Mouse (Mus musculus) CH12.LX (cell line): ENCODE data around the gene Sytl1. TPM values are rescaled to one million over a fixed set of nuclear protein-coding genes. Genes with fewer than 3 reads are reported as not detected.
A peak's percentile ranks its signal among the peaks of the same experiment; 100 is the strongest.

Experiments
- DNase-seq: peaks from one replicate; pipeline ENCODE4 v3.0.0-alpha.2; 2013; ENCODE audit errors: extremely low read depth
- H3K27ac ChIP-seq: 2 replicates; pipeline ENCODE4 v1.5.1; 2012; ENCODE audit warnings: low read depth, mild to moderate bottlenecking, control low read depth, moderate library complexity; ENCODE audit not compliant: insufficient read depth
- H3K27me3 ChIP-seq: replicated peaks from 2 replicates; pipeline ENCODE3; 2012; ENCODE audit warnings: inconsistent platforms
- H3K36me3 ChIP-seq, 2 experiments: replicated peaks in 1 of 2; 2 replicates each; pipeline versions ENCODE3 to v1.6.1; 2012; ENCODE audit warnings: inconsistent platforms in 1 of 2, low read length in 1 of 2, mild to moderate bottlenecking in 1 of 2, mixed read lengths in 1 of 2, moderate library complexity in 1 of 2; ENCODE audit not compliant: control insufficient read depth in 1 of 2, insufficient read depth in 1 of 2
- H3K4me1 ChIP-seq, 2 experiments: 2 replicates each; pipeline ENCODE4 v1.6.1; 2012; ENCODE audit warnings: inconsistent platforms in 1 of 2, moderate library complexity in 1 of 2; ENCODE audit not compliant: insufficient read depth in 2 of 2, control insufficient read depth in 1 of 2
- H3K4me2 ChIP-seq: 2 replicates; pipeline ENCODE4 v1.6.1; 2012; ENCODE audit warnings: low read depth, mild to moderate bottlenecking, control low read depth; ENCODE audit not compliant: poor library complexity, insufficient read depth, severe bottlenecking
- H3K4me3 ChIP-seq, 3 experiments: fragments of 150-350 bp in 1 of 3; sonication (generic) in 1 of 3; replicated peaks in 1 of 3; 2 replicates each; pipeline versions ENCODE3 to v1.5.1; 2011 to 2012; ENCODE audit warnings: low read depth in 2 of 3, low read length in 2 of 3, mild to moderate bottlenecking in 2 of 3, moderate library complexity in 2 of 3, control low read depth in 1 of 3, improper control_type of control experiment in 1 of 3, inconsistent platforms in 1 of 3, mixed read lengths in 1 of 3; ENCODE audit not compliant: poor library complexity in 1 of 3
- H3K79me2 ChIP-seq: replicated peaks from 2 replicates; pipeline ENCODE4 v1.6.1; 2012; ENCODE audit warnings: mild to moderate bottlenecking, moderate library complexity; ENCODE audit not compliant: control insufficient read depth, poor library complexity, insufficient read depth, severe bottlenecking; ENCODE audit errors: extremely low read depth
- H3K9ac ChIP-seq: 2 replicates; pipeline ENCODE4 v1.6.1; 2012; ENCODE audit warnings: low read depth, mild to moderate bottlenecking, control low read depth, moderate library complexity; ENCODE audit not compliant: insufficient read depth
- H3K9me3 ChIP-seq: replicated peaks from 2 replicates; pipeline ENCODE3; 2012; ENCODE audit warnings: low read length, inconsistent platforms, mixed read lengths
- BHLHE40 ChIP-seq: IDR thresholded peaks from 2 replicates; pipeline ENCODE4 v1.6.1; 2011; ENCODE audit warnings: mild to moderate bottlenecking, low read depth, low read length, improper control_type of control experiment
- CHD1 ChIP-seq: IDR thresholded peaks from 2 replicates; pipeline ENCODE4 v1.6.1; 2012; ENCODE audit warnings: low read depth, low read length, improper control_type of control experiment, inconsistent platforms
- CHD2 ChIP-seq: IDR thresholded peaks from 2 replicates; pipeline ENCODE4 v1.6.1; 2011; ENCODE audit warnings: low read length, improper control_type of control experiment
- CTCF ChIP-seq, 2 experiments: IDR thresholded peaks in 1 of 2; conservative IDR thresholded peaks in 1 of 2; 2 replicates each; pipeline ENCODE4 v1.5.1; 2011 to 2012; ENCODE audit warnings: low read depth in 2 of 2, low read length in 2 of 2, improper control_type of control experiment in 1 of 2, inconsistent platforms in 1 of 2, mild to moderate bottlenecking in 1 of 2, moderate library complexity in 1 of 2
- E2F4 ChIP-seq: IDR thresholded peaks from 2 replicates; pipeline ENCODE4 v1.6.1; 2011; ENCODE audit warnings: low read depth, low read length, improper control_type of control experiment; ENCODE audit not compliant: insufficient replicate concordance
- ELF1 ChIP-seq: IDR thresholded peaks from 2 replicates; pipeline ENCODE4 v1.6.1; 2014; ENCODE audit warnings: low read depth, mild to moderate bottlenecking, inconsistent platforms, low read length, improper control_type of control experiment
- EP300 ChIP-seq: IDR thresholded peaks from 2 replicates; pipeline ENCODE4 v1.6.1; 2011; ENCODE audit warnings: low read length, improper control_type of control experiment
- GABPA ChIP-seq: IDR thresholded peaks from 2 replicates; pipeline ENCODE4 v1.6.1; 2012; ENCODE audit warnings: low read depth, low read length, improper control_type of control experiment, inconsistent platforms; ENCODE audit not compliant: insufficient replicate concordance
- HCFC1 ChIP-seq: IDR thresholded peaks from 2 replicates; pipeline ENCODE4 v1.6.1; 2012; ENCODE audit warnings: low read depth, mild to moderate bottlenecking, inconsistent platforms, low read length, improper control_type of control experiment
- KAT2A ChIP-seq: IDR thresholded peaks from 2 replicates; pipeline ENCODE4 v1.6.1; 2012; ENCODE audit warnings: low read length, improper control_type of control experiment, inconsistent platforms; ENCODE audit not compliant: insufficient replicate concordance
- MAFK ChIP-seq: IDR thresholded peaks from 2 replicates; pipeline ENCODE4 v1.6.1; 2011; ENCODE audit warnings: low read length, improper control_type of control experiment; ENCODE audit not compliant: insufficient replicate concordance
- MAZ ChIP-seq: IDR thresholded peaks from 2 replicates; pipeline ENCODE4 v1.6.1; 2012; ENCODE audit warnings: low read depth, mild to moderate bottlenecking, inconsistent platforms, low read length, improper control_type of control experiment, moderate library complexity
- MEF2A ChIP-seq: IDR thresholded peaks from 2 replicates; pipeline ENCODE4 v1.6.1; 2014; ENCODE audit warnings: low read depth, mild to moderate bottlenecking, inconsistent platforms, low read length, improper control_type of control experiment, borderline replicate concordance
- MXI1 ChIP-seq: IDR thresholded peaks from 2 replicates; pipeline ENCODE4 v1.6.1; 2011; ENCODE audit warnings: mild to moderate bottlenecking, low read depth, low read length, improper control_type of control experiment
- MYC ChIP-seq: IDR thresholded peaks from 2 replicates; pipeline ENCODE4 v1.6.1; 2011; ENCODE audit warnings: low read depth, mild to moderate bottlenecking, improper control_type of control experiment, low read length
- NELFE ChIP-seq: IDR thresholded peaks from 2 replicates; pipeline ENCODE4 v1.6.1; 2011; ENCODE audit warnings: low read depth, low read length, improper control_type of control experiment
- NRF1 ChIP-seq: IDR thresholded peaks from 2 replicates; pipeline ENCODE4 v1.6.1; 2014; ENCODE audit warnings: low read depth, mild to moderate bottlenecking, inconsistent platforms, low read length, improper control_type of control experiment, moderate library complexity
- PAX5 ChIP-seq: IDR thresholded peaks from 2 replicates; pipeline ENCODE4 v1.6.1; 2012; ENCODE audit warnings: low read length, inconsistent platforms, mixed read lengths
- POLR2A ChIP-seq: IDR thresholded peaks from 2 replicates; pipeline ENCODE4 v1.6.1; 2011; ENCODE audit warnings: low read depth, mild to moderate bottlenecking, improper control_type of control experiment, low read length
- POLR2AphosphoS2 ChIP-seq: IDR thresholded peaks from 2 replicates; pipeline ENCODE4 v1.6.1; 2011; ENCODE audit warnings: low read depth, low read length, improper control_type of control experiment
- RAD21 ChIP-seq: IDR thresholded peaks from 2 replicates; pipeline ENCODE4 v1.6.1; 2011; ENCODE audit warnings: low read depth, mild to moderate bottlenecking, low read length, improper control_type of control experiment, moderate library complexity
- RCOR1 ChIP-seq: conservative IDR thresholded peaks from 2 replicates; pipeline ENCODE4 v1.6.1; 2012; ENCODE audit warnings: low read depth, mild to moderate bottlenecking, inconsistent platforms, low read length, improper control_type of control experiment
- SIN3A ChIP-seq: IDR thresholded peaks from 2 replicates; pipeline ENCODE4 v1.6.1; 2012; ENCODE audit warnings: low read length, improper control_type of control experiment, inconsistent platforms
- SMC3 ChIP-seq: IDR thresholded peaks from 2 replicates; pipeline ENCODE4 v1.6.1; 2011; ENCODE audit warnings: low read depth, low read length, improper control_type of control experiment
- TBP ChIP-seq: conservative IDR thresholded peaks from 2 replicates; pipeline ENCODE4 v1.6.1; 2011; ENCODE audit warnings: low read depth, low read length, improper control_type of control experiment
- TCF12 ChIP-seq: IDR thresholded peaks from 2 replicates; pipeline ENCODE4 v1.6.1; 2014; ENCODE audit warnings: low read depth, mild to moderate bottlenecking, inconsistent platforms, low read length, improper control_type of control experiment
- UBTF ChIP-seq: IDR thresholded peaks from 2 replicates; pipeline ENCODE4 v1.6.1; 2012; ENCODE audit warnings: low read depth, mild to moderate bottlenecking, inconsistent platforms, low read length, improper control_type of control experiment, moderate library complexity
- USF1 ChIP-seq: IDR thresholded peaks from 2 replicates; pipeline ENCODE4 v1.6.1; 2014; ENCODE audit warnings: low read depth, mild to moderate bottlenecking, inconsistent platforms, low read length, improper control_type of control experiment
- USF2 ChIP-seq: conservative IDR thresholded peaks from 2 replicates; pipeline ENCODE4 v1.6.1; 2011; ENCODE audit warnings: low read depth, low read length, improper control_type of control experiment
- ZC3H11A ChIP-seq: IDR thresholded peaks from 2 replicates; pipeline ENCODE4 v1.6.1; 2012; ENCODE audit warnings: low read depth, mild to moderate bottlenecking, inconsistent platforms, low read length, improper control_type of control experiment
- ZKSCAN1 ChIP-seq: IDR thresholded peaks from 2 replicates; pipeline ENCODE4 v1.6.1; 2012; ENCODE audit warnings: low read depth, inconsistent platforms, low read length, improper control_type of control experiment, borderline replicate concordance
- ZMIZ1 ChIP-seq: IDR thresholded peaks from 2 replicates; pipeline ENCODE4 v1.6.1; 2012; ENCODE audit warnings: low read depth, mild to moderate bottlenecking, inconsistent platforms, low read length, improper control_type of control experiment
- ZNF384 ChIP-seq: IDR thresholded peaks from 2 replicates; pipeline ENCODE4 v1.6.1; 2012; ENCODE audit warnings: low read depth, low read length, improper control_type of control experiment, inconsistent platforms
- dilution Hi-C: fragments of 300-500 bp; cut with MboI; formaldehyde crosslinking; loops from 2 replicates; pipeline ENCODE4 v1.14.3; 2020; ENCODE audit warnings: low sequenced_read_pairs; ENCODE audit not compliant: extremely low pct_unique_long_range_greater_than_20kb, extremely low pct_ligation_motif_present
- in situ Hi-C: fragments of 300-500 bp; cut with MboI; formaldehyde crosslinking; loops from 3 replicates; pipeline ENCODE4 v1.14.3; 2019; ENCODE audit warnings: low sequenced_read_pairs, low pct_ligation_motif_present, low pct_unique_long_range_greater_than_20kb, mixed read lengths
- polyA plus RNA-seq: library from polyadenylated mRNA; unstranded; fragments of >175 nt; gene quantifications from 2 replicates; pipeline ENCODE4 v1.2.1, GENCODE M21; 2012; ENCODE audit warnings: low read depth; ENCODE audit not compliant: insufficient read length
- total RNA-seq, 2 experiments: library from RNA; depleted of rRNA; stranded (reverse); fragments of 300-350 nt in 1 of 2; fragments of >200 nt in 1 of 2; gene quantifications; 2 replicates each; pipeline ENCODE4 v1.2.3; 2012 to 2014

Gene Sytl1
- total and polyA plus RNA-seq, 3 experiments, result 8.2 to 20.0 (median 12.1) TPM

DNA sequence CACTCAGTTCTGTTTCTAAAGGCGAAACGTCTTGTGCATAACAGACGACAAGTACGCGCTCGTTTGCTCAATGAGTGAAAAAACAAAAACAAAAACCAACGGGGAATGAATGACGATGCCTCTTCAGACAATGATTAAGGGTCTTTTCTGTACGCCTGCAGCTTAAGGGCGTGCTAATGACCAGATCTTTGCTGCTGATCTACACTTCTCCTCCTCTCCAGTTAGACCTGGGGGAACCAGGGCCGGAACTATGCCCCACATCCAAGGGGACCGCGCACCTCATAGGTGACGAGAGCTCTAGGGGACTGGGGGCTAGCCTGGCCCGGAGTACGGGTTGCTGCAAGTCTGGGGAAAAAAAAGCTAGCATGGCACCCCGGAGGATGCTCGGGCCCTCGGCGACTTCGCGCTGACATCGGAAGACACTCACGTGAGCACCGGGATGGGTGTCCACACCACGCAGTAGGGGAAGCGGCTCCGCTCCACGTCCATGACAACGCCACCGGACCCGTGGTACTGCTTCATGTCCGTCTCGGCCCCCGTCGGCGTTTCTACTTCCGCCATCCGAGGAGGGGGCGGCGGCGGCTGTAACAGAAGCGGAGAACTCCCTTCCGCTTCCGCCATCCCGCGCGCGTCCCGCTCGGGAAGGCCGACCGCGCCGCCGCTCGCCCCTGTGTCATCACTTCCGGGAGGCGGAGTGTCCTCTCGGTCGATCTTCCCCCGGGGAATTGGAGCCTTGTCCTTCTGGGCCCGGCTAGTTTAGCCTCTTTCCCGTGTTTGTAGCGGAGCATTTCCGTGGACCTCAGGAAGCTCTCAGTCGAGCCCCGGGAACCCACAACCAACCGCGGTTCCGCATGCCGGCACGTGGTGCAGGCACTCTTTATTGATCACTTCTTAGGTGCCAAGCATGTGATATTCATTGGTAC is 14.5 kb upstream of the Sytl1 start, which contains the start of gene Tmem222 (continued):
- no peak for TF ChIP-seq USF1
- TF ChIP-seq MYC, result peak; percentile 78; the same call in 1 of the 2 replicates
- TF ChIP-seq HCFC1, result peak; percentile 98
- no peak for TF ChIP-seq EP300
- peak; percentile 81; the same call in 1 of the 2 replicates for TF ChIP-seq E2F4
- peak; percentile 82 for TF ChIP-seq POLR2A
- no peak for TF ChIP-seq CTCF (conservative IDR thresholded peaks at IDR 0.05 in 1 of 2, IDR thresholded peaks at IDR 0.05 in 1 of 2; ENCODE audit: low read depth in 2 of 2, low read length in 2 of 2)
- TF ChIP-seq CHD1, result no peak
- TF ChIP-seq BHLHE40, result peak; percentile 74
- peak; percentile 43; the same call in 1 of the 2 replicates for TF ChIP-seq GABPA

DNA sequence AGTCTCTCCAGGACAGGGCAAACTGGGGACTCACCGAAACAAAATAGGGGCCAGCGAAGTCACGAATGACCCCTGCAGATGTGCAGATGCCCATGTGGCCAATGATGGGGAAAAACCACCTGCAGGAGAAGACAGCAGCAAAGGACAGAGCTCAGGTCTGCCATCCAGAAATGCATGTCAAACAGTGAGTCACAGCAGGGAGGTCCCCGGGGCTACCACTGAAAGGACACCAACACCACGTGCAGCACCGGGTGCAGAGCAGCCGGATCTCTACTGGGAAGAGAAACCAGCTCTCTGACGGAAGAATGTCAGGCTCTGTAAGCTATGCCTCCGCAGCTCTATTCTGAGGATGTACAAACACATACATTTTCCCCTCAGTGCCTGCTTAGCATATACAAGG is 8.0 kb upstream of the Sytl1 start:
- Histone ChIP-seq H3K79me2 (peaks cover 53% of the 10 kb centered on the region), H3K27me3 (no peaks in the 10 kb centered on the region), H3K36me3 (peaks cover 45 to 81% of the 10 kb centered on the region in 2 experiments), H3K4me1 (peaks cover 23 to 80% of the 10 kb centered on the region in 2 experiments), H3K9ac (no peak overlapping the region; the same call in 1 of the 2 replicates), H3K4me3 (peak overlapping the region in 1 of 3 experiments; percentile 18), H3K4me2 (peak overlapping the region; percentile 53), H3K9me3 (no peaks in the 10 kb centered on the region), H3K27ac (peak overlapping the region; percentile 93)
- DNase-seq, result peak; percentile 94
- in situ Hi-C loops (no loop called here), dilution Hi-C loops (no loop called here)
- TF ChIP-seq EP300 (peak; percentile 92), NRF1 (no peak), MYC (peak; percentile 98), POLR2A (peak; percentile 20; the same call in 1 of the 2 replicates), USF1 (peak; percentile 76), E2F4 (no peak), UBTF (no peak), SIN3A (peak; percentile 90), CTCF (conservative IDR thresholded peaks at IDR 0.05 in 1 of 2, IDR thresholded peaks at IDR 0.05 in 1 of 2; ENCODE audit: low read depth in 2 of 2, low read length in 2 of 2) (no peak), ZKSCAN1 (no peak), MXI1 (peak; percentile 98), CHD1 (no peak), KAT2A (no peak), ZNF384 (no peak), POLR2AphosphoS2 (no peak; the same call in 1 of the 2 replicates), MAFK (no peak), ELF1 (peak; percentile 48; the same call in 1 of the 2 replicates), BHLHE40 (peak; percentile 99), PAX5 (no peak), TBP (no peak), MEF2A (peak; percentile 81; the same call in 1 of the 2 replicates), USF2 (peak; percentile 63), RAD21 (no peak), CHD2 (no peak; the same call in 1 of the 2 replicates), SMC3 (no peak), MAZ (no peak), ZC3H11A (no peak), RCOR1 (no peak), ZMIZ1 (no peak), NELFE (no peak), HCFC1 (peak; percentile 41), TCF12 (peak; percentile 97)
